Mouse (Mus musculus) ES-Bruce4 (cell line): ENCODE measurements around the gene Prom2. TPM values are rescaled to one million over a fixed set of nuclear protein-coding genes. Genes with fewer than 3 reads are reported as not detected.

Experiments used
- H3K27ac ChIP-seq: 2 replicates; pipeline ENCODE4 v1.5.1; 2012; ENCODE audit warnings: low read length, inconsistent platforms; ENCODE audit not compliant: insufficient read depth
- H3K27me3 ChIP-seq: 2 replicates; pipeline ENCODE4 v1.6.1; 2012; ENCODE audit warnings: mild to moderate bottlenecking, low read length, inconsistent platforms; ENCODE audit not compliant: control insufficient read depth, poor library complexity, insufficient read depth, severe bottlenecking
- H3K36me3 ChIP-seq: 2 replicates; pipeline ENCODE4 v1.6.1; 2012; ENCODE audit warnings: inconsistent platforms, mild to moderate bottlenecking, low read length, moderate library complexity; ENCODE audit not compliant: control insufficient read depth, poor library complexity, insufficient read depth, severe bottlenecking
- H3K4me1 ChIP-seq: one replicate; pipeline ENCODE4 v1.8.1; 2011; ENCODE audit warnings: low read length; ENCODE audit not compliant: control insufficient read depth, insufficient read depth
- H3K4me3 ChIP-seq: 2 replicates; pipeline ENCODE4 v1.5.1; 2011; ENCODE audit warnings: low read depth, mild to moderate bottlenecking, low read length
- H3K9ac ChIP-seq: 2 replicates; pipeline ENCODE4 v1.6.1; 2012; ENCODE audit warnings: low read depth, mild to moderate bottlenecking, inconsistent platforms; ENCODE audit not compliant: poor library complexity, severe bottlenecking
- H3K9me3 ChIP-seq: replicated peaks from 2 replicates; pipeline ENCODE4 v1.6.1; 2012; ENCODE audit warnings: mild to moderate bottlenecking, low read length, inconsistent platforms; ENCODE audit not compliant: control insufficient read depth, poor library complexity, insufficient read depth, severe bottlenecking
- CTCF ChIP-seq: IDR thresholded peaks from one replicate; pipeline ENCODE4 v1.8.1; 2011; ENCODE audit warnings: low read depth, low read length
- EP300 ChIP-seq: IDR thresholded peaks from 2 replicates; pipeline ENCODE4 v1.6.1; 2011; ENCODE audit warnings: low read depth, low read length; ENCODE audit not compliant: insufficient read depth
- POLR2A ChIP-seq: IDR thresholded peaks from one replicate; pipeline ENCODE4 v1.8.1; 2011; ENCODE audit warnings: low read length; ENCODE audit not compliant: insufficient read depth
- polyA plus RNA-seq: library from polyadenylated mRNA; stranded (reverse); fragments of >200 nt; gene quantifications from 2 replicates; pipeline ENCODE4 v1.2.4, GENCODE M21; 2011; ENCODE audit warnings: low read depth; ENCODE audit not compliant: missing spikeins, insufficient read depth, insufficient read length

Gene Prom2
- polyA plus RNA-seq = 1.2 and 1.3 TPM in 2 replicates

- H3K27ac ChIP-seq = no peak within 1 kb of the TSS
- H3K4me3 ChIP-seq = peak within 1 kb of the TSS; percentile 42
- H3K9me3 ChIP-seq = no peaks in the 10 kb centered on the region
- H3K36me3 ChIP-seq = no peaks in the 10 kb centered on the region
- TF ChIP-seq EP300 = no peak
- TF ChIP-seq POLR2A = no peak
- no peak for TF ChIP-seq CTCF
- H3K27me3 ChIP-seq = no peaks in the 10 kb centered on the region
- H3K9ac ChIP-seq = no peak within 1 kb of the TSS
- no peaks in the 10 kb centered on the region for H3K4me1 ChIP-seq
Observed at GRCm38 (mm10) chr2:127541185-127541584, at the start of gene Prom2. Prom2 (minus strand) TSS chr2:127541467.

- Histone ChIP-seq H3K4me3 (peak overlapping the region; percentile 16; the same call in 1 of the 2 replicates), H3K36me3 (peaks cover 20% of the 10 kb centered on the region), H3K4me1 (peaks cover 1% of the 10 kb centered on the region)
Observed at GRCm38 (mm10) chr2:127590840-127591239, 49.6 kb upstream of the Prom2 start.

GRCm38 (mm10) chr2:127590204-127590603 lies 48.9 kb upstream of the Prom2 start:
- no peaks in the 10 kb centered on the region for H3K9me3 ChIP-seq
- H3K36me3 ChIP-seq = peaks cover 17% of the 10 kb centered on the region
- TF ChIP-seq CTCF (no peak), EP300 (no peak), POLR2A (no peak)
- H3K4me3 ChIP-seq = peak overlapping the region; percentile 82
- no peak overlapping the region for H3K27ac ChIP-seq
- peaks cover 1% of the 10 kb centered on the region for H3K4me1 ChIP-seq
- peak overlapping the region; percentile 25; the same call in 1 of the 2 replicates for H3K9ac ChIP-seq
- no peaks in the 10 kb centered on the region for H3K27me3 ChIP-seq

More at GRCm38 (mm10) chr2:127590840-127591239, 49.6 kb upstream of the Prom2 start:
- Histone ChIP-seq H3K27me3 (no peaks in the 10 kb centered on the region), H3K27ac (no peak overlapping the region), H3K9me3 (no peaks in the 10 kb centered on the region), H3K9ac (peak overlapping the region; percentile 25; the same call in 1 of the 2 replicates)
- no peak for TF ChIP-seq POLR2A
- TF ChIP-seq CTCF = peak; percentile 20

DNA sequence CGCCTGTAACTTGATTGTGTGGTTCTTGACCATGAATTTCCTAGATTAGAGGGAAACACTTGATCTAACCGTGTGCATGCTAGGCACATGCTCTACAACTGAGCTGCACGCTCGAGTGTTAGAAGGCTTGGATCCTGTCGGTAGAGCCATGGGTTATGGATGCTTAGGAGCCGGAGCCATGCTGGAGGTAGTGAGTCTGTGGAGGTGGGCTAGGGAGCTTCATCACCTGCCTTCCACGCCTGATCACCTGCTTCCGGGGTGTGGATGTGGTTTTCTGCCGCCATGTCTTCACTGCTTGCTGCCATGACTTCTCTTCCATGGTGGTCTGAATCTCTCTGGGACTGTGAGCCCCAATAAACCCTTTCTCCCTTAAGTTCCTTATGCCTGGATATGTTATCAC lies 47.6 kb upstream of the Prom2 start:
- peak overlapping the region; percentile 35; the same call in 1 of the 2 replicates for H3K4me3 ChIP-seq
- no peak overlapping the region for H3K27ac ChIP-seq
- peaks cover 6% of the 10 kb centered on the region; the same call in 1 of the 2 replicates for H3K36me3 ChIP-seq
- H3K9me3 ChIP-seq = no peaks in the 10 kb centered on the region
- H3K27me3 ChIP-seq = no peaks in the 10 kb centered on the region
- H3K4me1 ChIP-seq = peaks cover 1% of the 10 kb centered on the region
- H3K9ac ChIP-seq = no peak overlapping the region
- no peak for TF ChIP-seq EP300
- no peak for TF ChIP-seq CTCF
- no peak for TF ChIP-seq POLR2A

- Histone ChIP-seq H3K9me3 (no peaks in the 10 kb centered on the region), H3K4me3 (peak overlapping the region; percentile 83), H3K9ac (peak overlapping the region; percentile 68), H3K27ac (no peak overlapping the region), H3K27me3 (no peaks in the 10 kb centered on the region), H3K36me3 (no peaks in the 10 kb centered on the region), H3K4me1 (peaks cover 1% of the 10 kb centered on the region)
- TF ChIP-seq EP300 (no peak), CTCF (no peak), POLR2A (no peak)
Observed at GRCm38 (mm10) chr2:127587514-127587844, 46.2 kb upstream of the Prom2 start.

DNA sequence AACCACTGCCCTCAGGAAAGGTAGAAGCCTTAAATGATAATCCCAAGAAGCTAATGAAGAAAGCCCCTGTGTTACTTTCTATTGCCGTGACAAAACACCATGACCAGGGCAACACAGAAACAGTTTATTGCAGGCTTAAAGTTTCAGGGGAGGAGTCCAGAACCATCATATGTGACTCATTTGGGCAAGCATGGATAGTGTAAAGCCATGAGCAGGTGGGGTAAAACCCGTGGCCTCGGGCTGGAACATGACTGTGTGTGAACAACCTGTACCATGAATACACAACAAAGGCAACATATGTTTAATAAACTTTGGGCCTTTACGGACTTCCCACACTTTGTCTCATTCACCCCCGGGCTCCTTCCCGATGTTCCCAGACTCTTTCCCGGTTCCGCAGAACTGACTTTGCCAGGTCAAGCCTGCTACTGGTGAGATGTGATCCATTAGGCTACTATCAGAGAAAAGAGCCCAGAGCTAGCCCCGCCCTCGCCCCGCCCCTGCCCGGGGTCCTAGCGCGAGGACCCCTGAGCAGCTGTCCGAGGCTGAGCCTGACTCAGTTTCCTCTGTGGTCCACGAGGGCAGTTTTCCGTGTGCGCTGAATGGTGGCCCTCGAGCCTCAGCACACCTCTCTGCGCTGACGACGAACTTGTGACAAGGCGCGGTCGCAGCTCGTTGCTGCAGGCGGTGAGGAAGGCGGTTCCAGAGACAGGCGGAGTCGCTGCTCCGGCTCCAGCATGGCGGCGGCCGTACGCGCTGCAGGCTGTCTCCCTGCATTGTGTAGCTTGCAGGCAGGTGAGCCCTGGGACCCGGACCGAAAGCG lies 45.6 kb upstream of the Prom2 start, which contains the start of the genes Zfp661 and Mrps5:
Gene Zfp661 (minus strand): TSS at position 401 of the 820 bp plus-strand sequence.
Gene Mrps5 (plus strand): TSS at position 529 of the 820 bp plus-strand sequence.
- Histone ChIP-seq H3K9ac (peak within 1 kb of the TSS; percentile 68), H3K27me3 (no peaks in the 10 kb centered on the region), H3K4me3 (peak within 1 kb of the TSS; percentile 83), H3K27ac (no peak within 1 kb of the TSS; the same call in 1 of the 2 replicates), H3K4me1 (peaks cover 1% of the 10 kb centered on the region), H3K36me3 (no peaks in the 10 kb centered on the region), H3K9me3 (no peaks in the 10 kb centered on the region)
- 0 out of 2 replicates have a peak, but pooled peaks have one; percentile 44 for TF ChIP-seq EP300
- no peak for TF ChIP-seq CTCF
- peak; percentile 26 for TF ChIP-seq POLR2A
